Mouse (Mus musculus) hindbrain, postnatal 0 days (tissue): ENCODE results near the gene Rhbg. TPM values are rescaled to one million over a fixed set of nuclear protein-coding genes. Genes with fewer than 3 reads are reported as not detected.

Source experiments
- ATAC-seq: fragments of 200-750 bp; cut with Nextera tagmentation; 2 replicates; pipeline ENCODE4 v1.8.0; 2017; ENCODE audit warnings: mild to moderate bottlenecking, moderate TSS enrichment, moderate library complexity
- DNase-seq: peaks from one replicate; pipeline ENCODE4 v3.0.0-alpha.2; 2015; ENCODE audit warnings: low spot score
- H3K27ac ChIP-seq: fragments of 300-500 bp; sonication (generic); 2 replicates; pipeline ENCODE4 v1.5.1; 2014; ENCODE audit warnings: mild to moderate bottlenecking
- H3K27me3 ChIP-seq: fragments of 300-500 bp; sonication (generic); 2 replicates; pipeline ENCODE4 v1.6.1; 2014; ENCODE audit warnings: low read length, mixed read lengths; ENCODE audit not compliant: insufficient read depth
- H3K36me3 ChIP-seq: fragments of 300-500 bp; sonication (generic); 2 replicates; pipeline ENCODE4 v1.6.1; 2014; ENCODE audit warnings: low read length, mixed read lengths; ENCODE audit not compliant: insufficient read depth
- H3K4me1 ChIP-seq: fragments of 300-500 bp; sonication (generic); 2 replicates; pipeline ENCODE4 v1.6.1; 2014; ENCODE audit warnings: antibody characterized with exemption, low read length, mixed read lengths; ENCODE audit not compliant: insufficient read depth
- H3K4me2 ChIP-seq: fragments of 300-500 bp; sonication (generic); 2 replicates; pipeline ENCODE4 v1.6.1; 2014; ENCODE audit warnings: low read depth, mild to moderate bottlenecking, low read length, moderate library complexity, mixed read lengths
- H3K4me3 ChIP-seq: fragments of 300-500 bp; sonication (generic); 2 replicates; pipeline ENCODE4 v1.5.1; 2014; ENCODE audit warnings: low read length
- H3K9ac ChIP-seq: fragments of 300-500 bp; sonication (generic); replicated peaks from 2 replicates; pipeline ENCODE4 v1.6.1; 2014; ENCODE audit warnings: mild to moderate bottlenecking, low read length, moderate library complexity, mixed read lengths
- H3K9me3 ChIP-seq: fragments of 300-500 bp; sonication (generic); 2 replicates; pipeline ENCODE4 v1.6.1; 2016; ENCODE audit warnings: low read length, mixed read lengths
- CTCF ChIP-seq: IDR thresholded peaks from 2 replicates; pipeline ENCODE4 v1.5.1; 2016; ENCODE audit warnings: antibody characterized with exemption, control low read depth, low read depth
- WGBS: fragments of 180-500 bp; shearing (Covaris S2); extraction: QIAGEN DNeasy Blood & Tissue Kit; methylation state at CpG from one replicate; pipeline ENCODE4 v1.1.7; 2014; 5-methylcytosine and 5-hydroxymethylcytosine counted together
- polyA plus RNA-seq: library from polyadenylated mRNA; unstranded; fragments of >200 nt; fragmentation: Nextera tagmentation; extraction: Ambion mirVana; gene quantifications from 2 replicates; pipeline ENCODE4 v1.2.1, GENCODE M21; 2015
- total RNA-seq: library from RNA; depleted of rRNA; stranded (reverse); fragments of >200 nt; gene quantifications from 2 replicates; pipeline ENCODE4 v1.2.3, GENCODE M21; 2014

Rhbg gene
- total and polyA plus RNA-seq, 2 experiments from 2014 or later, result 0.43 to 0.94 TPM

GRCm38 (mm10) chr3:88230262-88231047, 24.1 kb downstream of the Rhbg start:
- DNase-seq (peak; percentile 55), ATAC-seq (peak; percentile 3; the same call in 1 of the 2 replicates)
- no peaks in the 10 kb centered on the region for H3K9me3 ChIP-seq
- peak overlapping the region; percentile 93 for H3K27ac ChIP-seq
- H3K4me2 ChIP-seq, result no peak overlapping the region
- no peak for TF ChIP-seq CTCF
- H3K27me3 ChIP-seq, result no peaks in the 10 kb centered on the region
- H3K4me3 ChIP-seq, result no peak overlapping the region
- no peak overlapping the region for H3K9ac ChIP-seq
- peaks cover 31% of the 10 kb centered on the region; the same call in 1 of the 2 replicates for H3K36me3 ChIP-seq
- peaks cover 38% of the 10 kb centered on the region for H3K4me1 ChIP-seq
- WGBS, result 12% methylated on average over 17 of the region's 17 CpGs

GRCm38 (mm10) chr3:88229526-88229925, 25.0 kb downstream of the Rhbg start:
- Histone ChIP-seq H3K4me1 (peaks cover 45% of the 10 kb centered on the region), H3K4me3 (no peak overlapping the region), H3K9ac (no peak overlapping the region), H3K9me3 (no peaks in the 10 kb centered on the region), H3K36me3 (peaks cover 39% of the 10 kb centered on the region; the same call in 1 of the 2 replicates), H3K27ac (peak overlapping the region; percentile 93), H3K4me2 (no peak overlapping the region), H3K27me3 (no peaks in the 10 kb centered on the region)
- DNase-seq, result no peak
- 37% methylated on average over 6 of the region's 6 CpGs for WGBS
- no peak for ATAC-seq
- TF ChIP-seq CTCF, result no peak

GRCm38 (mm10) chr3:88228906-88229305, 25.6 kb downstream of the Rhbg start:
- Histone ChIP-seq H3K4me2 (no peak overlapping the region), H3K27ac (peak overlapping the region; percentile 93), H3K27me3 (no peaks in the 10 kb centered on the region), H3K4me3 (no peak overlapping the region), H3K9me3 (no peaks in the 10 kb centered on the region), H3K9ac (no peak overlapping the region; the same call in 1 of the 2 replicates), H3K4me1 (peaks cover 43% of the 10 kb centered on the region), H3K36me3 (peaks cover 45% of the 10 kb centered on the region; the same call in 1 of the 2 replicates)
- no peak for TF ChIP-seq CTCF
- DNase-seq, result no peak
- 17% methylated on average over 4 of the region's 4 CpGs for WGBS
- ATAC-seq, result no peak

- WGBS, result 19% methylated on average over 6 of the region's 6 CpGs
- ATAC-seq, result no peak
- no peaks in the 10 kb centered on the region for H3K9me3 ChIP-seq
- no peak for TF ChIP-seq CTCF
- peaks cover 54% of the 10 kb centered on the region; the same call in 1 of the 2 replicates for H3K36me3 ChIP-seq
- H3K27me3 ChIP-seq, result no peaks in the 10 kb centered on the region
- H3K4me2 ChIP-seq, result no peak overlapping the region
- no peak overlapping the region for H3K9ac ChIP-seq
- no peak overlapping the region for H3K4me3 ChIP-seq
- peak overlapping the region; percentile 93 for H3K27ac ChIP-seq
- H3K4me1 ChIP-seq, result peaks cover 34% of the 10 kb centered on the region
- DNase-seq, result peak; percentile 77
Observed at GRCm38 (mm10) chr3:88227976-88228375, 26.5 kb downstream of the Rhbg start.

GRCm38 (mm10) chr3:88227260-88227659, 27.2 kb downstream of the Rhbg start:
- Histone ChIP-seq H3K36me3 (peaks cover 57% of the 10 kb centered on the region; the same call in 1 of the 2 replicates), H3K4me1 (peaks cover 32% of the 10 kb centered on the region)

GRCm38 (mm10) chr3:88226101-88226845, 28.2 kb downstream of the Rhbg start:
- peak; percentile 38 for ATAC-seq
- TF ChIP-seq CTCF, result no peak
- 29% methylated on average over 10 of the region's 10 CpGs for WGBS
- H3K27me3 ChIP-seq, result no peaks in the 10 kb centered on the region
- H3K4me2 ChIP-seq, result no peak overlapping the region
- no peak overlapping the region for H3K9ac ChIP-seq
- peak; percentile 90 for DNase-seq
- peaks cover 35% of the 10 kb centered on the region for H3K4me1 ChIP-seq
- H3K27ac ChIP-seq, result peak overlapping the region; percentile 93
- H3K9me3 ChIP-seq, result no peaks in the 10 kb centered on the region
- H3K4me3 ChIP-seq, result no peak overlapping the region
- H3K36me3 ChIP-seq, result peaks cover 60% of the 10 kb centered on the region; the same call in 1 of the 2 replicates

More at GRCm38 (mm10) chr3:88227260-88227659, 27.2 kb downstream of the Rhbg start:
- TF ChIP-seq CTCF, result no peak
- Histone ChIP-seq H3K9ac (no peak overlapping the region), H3K27me3 (no peaks in the 10 kb centered on the region), H3K4me2 (no peak overlapping the region), H3K4me3 (no peak overlapping the region), H3K9me3 (no peaks in the 10 kb centered on the region), H3K27ac (peak overlapping the region; percentile 93)
- DNase-seq (peak; percentile 40), ATAC-seq (no peak)
- WGBS, result 43% methylated on average over 4 of the region's 4 CpGs
